Mouse (Mus musculus) urinary bladder, adult 18-20 months (tissue): ENCODE data around the gene Grem2.

Experiments
- DNase-seq, 2 experiments: peaks; one replicate each; pipeline ENCODE4 v3.0.0; 2022; ENCODE audit warnings: low spot score in 2 of 2, mixed read lengths in 2 of 2

The Grem2 gene

GRCm38 (mm10) chr1:174921298-174921955 is at the start of gene Grem2:
TSS of gene Grem2 (minus strand) at chr1:174921819.
- peak; percentile 1 to 11 for DNase-seq

GRCm38 (mm10) chr1:174959837-174960236 is 38.2 kb upstream of the Grem2 start:
- DNase-seq = no peak

- DNase-seq = no peak
Measured at GRCm38 (mm10) chr1:174931003-174931619, 9.5 kb upstream of the Grem2 start.

GRCm38 (mm10) chr1:174929459-174930181 is 8.0 kb upstream of the Grem2 start:
- no peak for DNase-seq

GRCm38 (mm10) chr1:174918949-174919348 is 2.7 kb downstream of the Grem2 start:
- no peak for DNase-seq

- no peak for DNase-seq
Measured at GRCm38 (mm10) chr1:174918236-174918870, 3.3 kb downstream of the Grem2 start.

- no peak for DNase-seq
Measured at GRCm38 (mm10) chr1:174909834-174910233, 11.8 kb downstream of the Grem2 start.

- no peak for DNase-seq
Measured at GRCm38 (mm10) chr1:174908232-174908631, 13.4 kb downstream of the Grem2 start.

GRCm38 (mm10) chr1:174907637-174908036 is 14.0 kb downstream of the Grem2 start:
- DNase-seq = no peak

- no peak for DNase-seq
Measured at GRCm38 (mm10) chr1:174902755-174903154, 18.9 kb downstream of the Grem2 start.

- DNase-seq = no peak
Measured at GRCm38 (mm10) chr1:174892471-174892870, 29.1 kb downstream of the Grem2 start.

GRCm38 (mm10) chr1:174888684-174889405 is 32.8 kb downstream of the Grem2 start:
- DNase-seq = no peak

GRCm38 (mm10) chr1:174888073-174888472 is 33.5 kb downstream of the Grem2 start:
- no peak for DNase-seq

- DNase-seq = no peak
Measured at GRCm38 (mm10) chr1:174882496-174882895, 39.1 kb downstream of the Grem2 start.

- DNase-seq = no peak
Measured at GRCm38 (mm10) chr1:174875173-174875572, 46.4 kb downstream of the Grem2 start.

- DNase-seq = no peak
Measured at GRCm38 (mm10) chr1:174860407-174861118, 61.1 kb downstream of the Grem2 start.

GRCm38 (mm10) chr1:174856188-174856587 is 65.4 kb downstream of the Grem2 start:
- DNase-seq = no peak

- no peak for DNase-seq
Measured at GRCm38 (mm10) chr1:174844786-174845185, 76.8 kb downstream of the Grem2 start.

GRCm38 (mm10) chr1:174836861-174837260 is 84.8 kb downstream of the Grem2 start:
- no peak for DNase-seq

- DNase-seq = no peak
Measured at GRCm38 (mm10) chr1:174826562-174826961, 95.1 kb downstream of the Grem2 start.

GRCm38 (mm10) chr1:174811846-174812245 is 109.8 kb downstream of the Grem2 start:
- no peak for DNase-seq
